Mouse (Mus musculus): Measurements from ENCODE around the gene Wdr45. TPM values are rescaled to one million over a fixed set of nuclear protein-coding genes. Genes with fewer than 3 reads are reported as not detected.
A peak's percentile ranks its signal among the peaks of the same experiment; 100 is the strongest.
"Not testable (repeated sequence)": the region's sequence is repeated elsewhere in the genome, so short reads cannot be mapped to it uniquely, and the experiment has no call there.

Wdr45 gene
- polyA plus RNA-seq, 1 experiment from 2014 or later: 30.9 TPM

GRCm38 (mm10) chrX:7679405-7680056, 34.6 kb upstream of the Wdr45 start:
- no peak overlapping the region for H3K9ac ChIP-seq
- no peaks in the 10 kb centered on the region for H3K36me3 ChIP-seq
- ATAC-seq (ENCODE audit: low FRiP score, low read depth): peak; percentile 88
- H3K27ac ChIP-seq (replicated peaks): no peak overlapping the region
- 20% methylated on average over 27 of the region's 27 CpGs for WGBS
- H3K4me2 ChIP-seq: peak overlapping the region; percentile 57
- no peaks in the 10 kb centered on the region for H3K27me3 ChIP-seq
- no peaks in the 10 kb centered on the region for H3K4me1 ChIP-seq (replicated peaks)
- peak overlapping the region; percentile 29 for H3K4me3 ChIP-seq
- H3K9me3 ChIP-seq: no peaks in the 10 kb centered on the region

DNA sequence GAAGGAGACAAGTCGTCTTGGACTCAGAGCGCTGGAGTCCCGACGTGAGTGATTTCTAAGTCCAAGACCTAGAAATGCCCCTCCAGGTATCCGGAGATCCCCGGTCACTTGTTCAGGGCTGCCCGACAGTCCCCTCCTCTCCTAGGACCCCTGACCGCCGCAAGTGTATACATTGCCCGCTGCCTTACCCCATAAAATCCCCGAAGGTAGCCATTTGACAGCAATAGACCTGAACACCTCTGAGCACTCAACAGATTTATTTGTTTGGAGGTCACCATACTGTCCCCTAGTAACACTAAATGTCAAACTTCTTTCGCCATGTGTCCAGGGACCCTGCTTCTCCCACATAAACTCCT, 34.1 kb upstream of the Wdr45 start:
- H3K4me3 ChIP-seq: peak overlapping the region; percentile 29
- H3K27me3 ChIP-seq: no peaks in the 10 kb centered on the region
- no peaks in the 10 kb centered on the region for H3K4me1 ChIP-seq (replicated peaks)
- no peak overlapping the region for H3K9ac ChIP-seq
- ATAC-seq (ENCODE audit: low FRiP score, low read depth): no peak
- H3K36me3 ChIP-seq: no peaks in the 10 kb centered on the region
- peak overlapping the region; percentile 57 for H3K4me2 ChIP-seq
- no peak overlapping the region for H3K27ac ChIP-seq (replicated peaks)
- 22% methylated on average over 12 of the region's 12 CpGs for WGBS
- H3K9me3 ChIP-seq: no peaks in the 10 kb centered on the region

DNA sequence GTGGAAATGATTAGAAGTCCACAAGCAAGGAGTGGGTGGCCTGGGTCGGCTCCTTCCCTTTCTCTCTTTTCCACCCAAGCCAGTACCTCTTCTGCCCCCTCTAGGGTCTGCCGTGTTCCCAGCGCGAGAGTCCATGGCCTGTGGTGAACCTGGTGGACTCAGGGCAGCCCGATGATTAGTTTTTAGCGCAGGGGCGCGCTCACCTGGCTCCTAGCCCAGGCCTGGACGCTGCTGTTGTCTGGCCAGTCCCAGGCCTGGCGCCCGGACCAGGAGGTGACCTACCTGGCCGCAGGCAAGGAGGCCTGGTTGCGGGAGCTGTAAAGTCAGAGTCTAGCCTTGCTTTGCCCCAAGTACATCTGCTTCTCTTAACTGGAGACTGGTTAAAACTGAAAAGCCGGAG, 33.3 kb upstream of the Wdr45 start, which contains the start of gene Magix:
TSS of gene Magix (minus strand) at position 388 of the 400 bp plus-strand sequence.
- Histone ChIP-seq H3K4me2 (peak within 1 kb of the TSS; percentile 57), H3K9ac (no peak within 1 kb of the TSS), H3K36me3 (no peaks in the 10 kb centered on the region), H3K27ac (replicated peaks) (no peak within 1 kb of the TSS), H3K9me3 (no peaks in the 10 kb centered on the region), H3K4me1 (replicated peaks) (no peaks in the 10 kb centered on the region), H3K27me3 (no peaks in the 10 kb centered on the region), H3K4me3 (peak within 1 kb of the TSS; percentile 29; the same call in 1 of the 2 replicates)
- WGBS: 75% methylated on average over 14 of the region's 14 CpGs
- no peak for ATAC-seq (ENCODE audit: low FRiP score, low read depth)

DNA sequence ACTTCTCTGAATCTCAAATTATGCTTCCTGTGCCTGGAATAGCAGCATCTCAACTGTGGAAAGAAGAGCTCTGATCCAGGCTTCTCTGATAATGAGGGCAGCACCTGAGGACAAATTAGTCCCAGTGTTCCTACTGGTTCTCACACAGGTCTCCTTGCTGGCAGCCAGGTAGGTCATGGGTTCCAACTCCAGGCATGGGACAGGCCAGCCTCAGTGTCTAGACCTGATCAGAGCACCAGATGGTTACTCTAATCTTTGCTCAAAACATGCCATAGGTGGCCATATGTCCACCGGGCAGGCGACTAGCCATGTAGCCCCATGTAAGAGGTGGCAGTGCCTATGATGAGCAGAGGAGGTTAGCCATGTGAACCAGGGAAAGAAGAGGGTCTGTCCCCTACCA, 25.8 kb upstream of the Wdr45 start:
- Histone ChIP-seq H3K4me1 (replicated peaks) (no peaks in the 10 kb centered on the region), H3K9me3 (no peaks in the 10 kb centered on the region), H3K4me3 (no peak overlapping the region), H3K9ac (no peak overlapping the region), H3K27ac (replicated peaks) (no peak overlapping the region), H3K4me2 (no peak overlapping the region), H3K36me3 (no peaks in the 10 kb centered on the region), H3K27me3 (no peaks in the 10 kb centered on the region)
- WGBS: 93% methylated on average over 2 of the region's 2 CpGs
- no peak for ATAC-seq (ENCODE audit: low FRiP score, low read depth)

DNA sequence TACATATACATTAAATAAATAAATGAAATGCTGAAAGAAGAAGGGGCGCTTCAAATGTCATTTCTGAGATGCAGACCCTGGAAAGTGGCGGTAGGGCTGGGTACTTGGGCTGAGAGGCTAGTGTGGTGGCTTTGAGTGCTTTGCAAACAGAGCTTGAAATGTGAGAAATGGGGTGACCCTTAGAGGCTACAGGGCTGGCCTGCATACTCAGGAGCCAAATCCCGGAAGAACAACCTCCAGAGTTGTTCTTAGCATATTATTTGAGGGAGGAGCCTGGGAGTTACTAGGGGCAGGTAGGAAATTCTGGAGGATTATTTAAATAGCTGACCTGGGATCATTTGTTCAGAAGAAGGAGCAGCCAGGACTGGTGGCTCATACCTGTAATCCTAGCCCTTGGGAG, 23.6 kb upstream of the Wdr45 start:
- WGBS: 64% methylated on average over 3 of the region's 3 CpGs

GRCm38 (mm10) chrX:7692862-7693261, 21.3 kb upstream of the Wdr45 start:
- no peak overlapping the region for H3K4me3 ChIP-seq
- no peaks in the 10 kb centered on the region for H3K9me3 ChIP-seq
- H3K4me2 ChIP-seq: no peak overlapping the region
- ATAC-seq (ENCODE audit: low FRiP score, low read depth): no peak
- H3K27me3 ChIP-seq: no peaks in the 10 kb centered on the region
- WGBS: 38% methylated on average over 4 of the region's 4 CpGs
- H3K27ac ChIP-seq (replicated peaks): no peak overlapping the region
- peaks cover 3% of the 10 kb centered on the region; the same call in 1 of the 2 replicates for H3K4me1 ChIP-seq (replicated peaks)
- H3K36me3 ChIP-seq: no peaks in the 10 kb centered on the region
- H3K9ac ChIP-seq: no peak overlapping the region

More for the DNA sequence above, 23.6 kb upstream of the Wdr45 start:
- H3K27ac ChIP-seq (replicated peaks): no peak overlapping the region
- no peak overlapping the region for H3K4me3 ChIP-seq
- no peaks in the 10 kb centered on the region for H3K36me3 ChIP-seq
- no peak overlapping the region for H3K4me2 ChIP-seq
- no peak overlapping the region for H3K9ac ChIP-seq
- no peaks in the 10 kb centered on the region for H3K4me1 ChIP-seq (replicated peaks)
- no peak for ATAC-seq (ENCODE audit: low FRiP score, low read depth)
- no peaks in the 10 kb centered on the region for H3K27me3 ChIP-seq
- H3K9me3 ChIP-seq: no peaks in the 10 kb centered on the region

DNA sequence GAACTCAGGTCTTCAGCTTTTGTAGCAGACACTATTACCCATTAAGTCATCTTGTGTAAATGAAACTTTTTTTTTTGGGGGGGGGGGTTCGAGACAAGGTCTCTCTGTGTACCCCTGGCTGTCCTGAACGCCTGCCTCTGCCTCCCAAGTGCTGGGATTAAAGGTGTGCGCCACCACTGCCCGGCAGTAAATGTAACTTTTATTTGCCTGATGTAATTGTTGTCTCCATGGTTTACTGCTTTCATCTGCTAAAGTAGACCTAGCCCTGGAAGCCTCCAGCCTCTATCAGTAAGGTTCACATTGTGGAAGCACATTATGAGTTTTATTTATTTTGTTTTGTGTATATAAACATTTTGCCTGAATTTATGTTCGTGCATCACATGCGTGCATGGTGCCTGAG, 17.6 kb upstream of the Wdr45 start:
- Histone ChIP-seq H3K36me3 (no peaks in the 10 kb centered on the region), H3K9ac (no peak overlapping the region), H3K27me3 (no peaks in the 10 kb centered on the region), H3K9me3 (no peaks in the 10 kb centered on the region), H3K27ac (replicated peaks) (0 out of 2 replicates have a peak overlapping the region, but pooled peaks have one; percentile 13), H3K4me2 (peak overlapping the region; percentile 45), H3K4me3 (peak overlapping the region; percentile 58), H3K4me1 (replicated peaks) (peaks cover 12% of the 10 kb centered on the region)
- ATAC-seq (ENCODE audit: low FRiP score, low read depth): no peak; the same call in 1 of the 2 replicates
- 42% methylated on average over 6 of the region's 6 CpGs for WGBS

DNA sequence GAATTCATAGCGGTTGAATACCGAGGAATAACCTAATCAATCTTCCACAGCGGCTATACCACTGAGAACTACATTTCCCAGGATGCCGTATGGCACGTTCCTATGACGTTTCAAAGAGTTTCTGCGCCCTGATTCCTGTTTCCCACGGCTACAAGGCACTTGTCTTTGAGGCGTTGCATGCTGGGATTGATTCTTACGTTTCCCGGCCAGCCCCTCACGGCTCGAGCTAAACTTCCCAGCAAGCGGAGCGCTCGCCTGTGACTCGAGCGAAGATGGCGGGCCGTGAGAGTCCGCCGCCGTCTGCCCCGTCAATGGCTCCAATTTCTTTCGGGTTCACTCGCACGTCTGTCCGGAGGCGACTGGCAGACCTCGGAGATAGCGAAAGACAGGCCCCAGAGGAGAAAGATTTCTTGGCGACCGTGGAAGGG, 17.2 kb upstream of the Wdr45 start, which contains the start of gene Gpkow:
TSS of gene Gpkow (plus strand) at position 178 of the 428 bp plus-strand sequence.
- H3K9ac ChIP-seq: peak within 1 kb of the TSS; percentile 51
- H3K4me1 ChIP-seq (replicated peaks): peaks cover 12% of the 10 kb centered on the region
- H3K4me2 ChIP-seq: peak within 1 kb of the TSS; percentile 60
- H3K27ac ChIP-seq (replicated peaks): peak within 1 kb of the TSS; percentile 69
- H3K4me3 ChIP-seq: peak within 1 kb of the TSS; percentile 58
- ATAC-seq (ENCODE audit: low FRiP score, low read depth): peak; percentile 96
- WGBS: 18% methylated on average over 33 of the region's 33 CpGs
- H3K27me3 ChIP-seq: no peaks in the 10 kb centered on the region
- H3K36me3 ChIP-seq: no peaks in the 10 kb centered on the region
- no peaks in the 10 kb centered on the region for H3K9me3 ChIP-seq

- 0 out of 2 replicates have a peak overlapping the region, but pooled peaks have one; percentile 37 for H3K9ac ChIP-seq
Measured at GRCm38 (mm10) chrX:7713764-7714134, 384 bp upstream of the Wdr45 start.

GRCm38 (mm10) chrX:7716058-7716457, 1.9 kb downstream of the Wdr45 start:
- not testable (repeated sequence) for H3K4me1 ChIP-seq (replicated peaks); H3K27me3 ChIP-seq; H3K4me3 ChIP-seq; H3K27ac ChIP-seq (replicated peaks); H3K36me3 ChIP-seq; H3K9ac ChIP-seq; H3K4me2 ChIP-seq; H3K9me3 ChIP-seq; ATAC-seq (ENCODE audit: low FRiP score, low read depth)
- 57% methylated on average over 1 of the region's 1 CpGs for WGBS

More at GRCm38 (mm10) chrX:7713764-7714134, 384 bp upstream of the Wdr45 start:
- WGBS: 40% methylated on average over 5 of the region's 12 CpGs
- peak overlapping the region; percentile 35 for H3K4me3 ChIP-seq
- H3K4me2 ChIP-seq: peak overlapping the region; percentile 52
- not testable (repeated sequence) for H3K4me1 ChIP-seq (replicated peaks); H3K9me3 ChIP-seq; ATAC-seq (ENCODE audit: low FRiP score, low read depth); H3K36me3 ChIP-seq; H3K27me3 ChIP-seq
- H3K27ac ChIP-seq (replicated peaks): peak overlapping the region; percentile 48; the same call in 1 of the 2 replicates

- H3K27me3 ChIP-seq: no peaks in the 10 kb centered on the region
Measured at GRCm38 (mm10) chrX:7721514-7722281, 7.6 kb downstream of the Wdr45 start, which contains the start of gene Gm45208. Gene Gm45208 (plus strand): TSS chrX:7722245.

DNA sequence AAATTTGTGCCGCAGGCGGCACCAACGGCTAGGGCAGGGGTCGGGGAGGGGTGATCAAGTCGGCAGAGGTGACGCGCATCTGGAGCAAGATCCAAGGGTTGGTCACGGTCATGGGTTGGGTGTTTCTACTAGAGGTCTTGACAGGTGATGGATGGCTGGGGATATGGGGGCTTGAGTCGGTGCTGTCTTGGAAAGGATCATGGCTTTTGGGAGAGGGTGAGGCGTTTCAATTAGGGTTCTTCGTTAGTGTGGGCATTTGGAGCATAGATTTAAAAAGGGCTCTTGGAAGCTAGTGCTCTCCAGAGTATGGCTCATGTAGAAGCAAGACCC, 8.1 kb downstream of the Wdr45 start:
- Histone ChIP-seq H3K27me3 (no peaks in the 10 kb centered on the region), H3K4me3 (peak overlapping the region; percentile 54), H3K27ac (replicated peaks) (peak overlapping the region; percentile 95), H3K9ac (peak overlapping the region; percentile 50), H3K9me3 (no peaks in the 10 kb centered on the region), H3K36me3 (0 out of 2 replicates have a peak, but pooled peaks cover 4% of the 10 kb centered on the region), H3K4me2 (peak overlapping the region; percentile 67), H3K4me1 (replicated peaks) (peaks cover 7% of the 10 kb centered on the region)
- 22% methylated on average over 11 of the region's 11 CpGs for WGBS
- peak; percentile 51; the same call in 1 of the 2 replicates for ATAC-seq (ENCODE audit: low FRiP score, low read depth)

More at GRCm38 (mm10) chrX:7721514-7722281, 7.6 kb downstream of the Wdr45 start, which contains the start of gene Gm45208:
- Histone ChIP-seq H3K4me1 (replicated peaks) (peaks cover 7% of the 10 kb centered on the region), H3K9me3 (no peaks in the 10 kb centered on the region), H3K36me3 (no peaks in the 10 kb centered on the region), H3K27ac (replicated peaks) (peak within 1 kb of the TSS; percentile 95), H3K4me3 (peak within 1 kb of the TSS; percentile 54), H3K4me2 (peak within 1 kb of the TSS; percentile 67), H3K9ac (peak within 1 kb of the TSS; percentile 50)
- 22% methylated on average over 22 of the region's 22 CpGs for WGBS
- peak; percentile 91 for ATAC-seq (ENCODE audit: low FRiP score, low read depth)
